Mouse (Mus musculus): Measurements from ENCODE around the gene Cobl.

Gene Cobl

DNA sequence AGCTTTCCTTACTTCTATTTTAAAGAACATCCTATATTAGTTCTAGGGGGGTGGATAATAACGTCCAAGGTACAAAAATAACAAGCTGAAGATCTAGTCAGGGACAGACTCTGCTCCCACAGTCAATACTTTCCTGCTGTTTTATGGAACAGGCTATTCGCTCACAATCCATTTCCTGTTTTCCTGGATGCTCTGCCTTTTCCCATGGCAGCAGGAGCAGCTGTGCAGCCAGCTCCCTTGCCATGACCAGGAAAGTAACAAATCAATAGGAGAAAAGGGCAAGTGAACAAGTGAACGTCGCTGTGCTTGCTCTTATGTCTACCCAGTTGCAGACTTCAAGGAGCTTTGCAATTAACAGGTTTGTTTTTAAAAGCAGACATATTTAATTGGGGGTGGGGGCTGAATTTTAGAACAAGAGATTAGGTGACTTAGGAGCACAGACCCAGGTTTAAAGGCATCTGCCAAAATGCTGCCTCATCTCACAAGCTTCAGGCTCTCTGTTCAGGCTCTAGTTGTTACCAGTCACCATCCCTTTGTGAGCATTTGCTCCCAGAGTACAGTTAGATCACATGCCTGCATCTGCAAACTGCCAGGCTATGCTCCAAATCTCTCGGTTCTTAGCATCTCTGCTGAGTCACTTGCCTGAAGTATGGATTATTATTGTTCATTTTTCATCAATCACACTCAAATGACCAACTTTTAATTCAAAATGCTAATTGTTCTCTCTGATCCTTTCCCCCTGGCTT, 164.9 kb downstream of the Cobl start:
- DNase-seq, result no peak

GRCm38 (mm10) chr11:12291654-12291935, 173.2 kb downstream of the Cobl start:
- DNase-seq, result no peak

DNA sequence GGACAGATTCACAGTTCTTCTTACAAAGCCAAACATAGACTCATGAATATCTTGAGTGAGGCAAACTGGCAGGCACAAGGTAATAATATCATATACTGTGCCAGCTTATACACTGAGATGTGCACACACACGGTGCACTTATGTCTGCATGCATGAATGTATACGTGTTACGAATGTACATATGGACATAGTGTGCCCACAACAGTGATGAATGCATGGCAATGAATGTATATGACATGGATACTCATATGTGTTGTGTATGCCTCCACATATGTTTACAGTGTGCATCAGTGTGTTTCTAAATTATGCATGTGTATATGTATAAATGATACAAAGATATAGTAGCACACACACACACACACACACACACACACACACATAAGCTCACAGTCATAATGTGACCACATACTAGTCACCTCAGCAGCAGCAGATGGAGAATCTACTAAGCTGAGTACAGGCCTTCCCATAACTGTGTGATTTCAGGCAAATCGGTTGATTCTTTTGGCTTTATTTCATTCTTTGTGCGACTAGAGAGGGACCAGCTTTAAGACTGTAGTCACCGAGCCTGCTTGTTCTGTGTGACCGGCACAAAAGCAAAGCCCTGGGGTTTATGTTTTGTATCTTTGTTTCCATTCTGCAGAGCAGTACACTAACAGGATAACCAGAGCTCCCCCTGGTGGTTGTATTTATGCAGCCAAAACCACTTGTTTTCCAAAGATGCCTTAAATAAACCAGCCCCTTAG, 173.7 kb downstream of the Cobl start:
- DNase-seq, result peak; percentile 82

DNA sequence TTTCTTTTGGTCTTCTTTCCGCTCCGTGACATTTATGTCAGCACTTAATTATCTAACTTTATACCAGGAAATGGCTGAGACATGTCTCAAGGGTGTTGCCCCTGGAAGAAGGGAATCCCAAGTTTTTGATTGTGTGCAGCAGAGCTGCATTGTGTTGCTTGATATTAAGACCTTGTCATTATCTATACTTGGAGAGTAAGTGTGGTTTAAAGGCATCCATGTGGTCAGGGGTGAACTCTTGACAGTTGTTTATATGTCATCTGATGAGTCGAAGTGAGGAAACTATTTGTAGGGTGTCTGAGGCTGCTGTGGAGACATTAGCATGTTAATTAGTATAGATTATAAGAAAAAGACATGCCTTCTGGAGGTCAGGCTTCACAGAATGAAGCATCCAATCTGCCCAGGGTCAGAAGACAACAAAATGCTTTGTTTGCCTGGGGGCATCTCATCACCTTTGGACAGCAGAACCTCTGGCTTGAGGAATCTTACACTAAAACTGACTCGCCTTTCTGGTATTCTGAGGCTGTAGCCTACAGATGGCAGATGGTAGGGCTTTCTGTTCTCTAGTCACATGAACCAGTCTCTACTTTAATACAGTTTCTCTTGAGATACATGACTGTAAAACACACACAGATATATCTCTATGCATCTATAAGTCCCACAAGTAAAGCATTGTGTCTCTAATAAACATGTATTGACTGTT, 179.3 kb downstream of the Cobl start:
- DNase-seq, result no peak

GRCm38 (mm10) chr11:12280711-12281110, 184.0 kb downstream of the Cobl start:
- DNase-seq, result no peak

DNA sequence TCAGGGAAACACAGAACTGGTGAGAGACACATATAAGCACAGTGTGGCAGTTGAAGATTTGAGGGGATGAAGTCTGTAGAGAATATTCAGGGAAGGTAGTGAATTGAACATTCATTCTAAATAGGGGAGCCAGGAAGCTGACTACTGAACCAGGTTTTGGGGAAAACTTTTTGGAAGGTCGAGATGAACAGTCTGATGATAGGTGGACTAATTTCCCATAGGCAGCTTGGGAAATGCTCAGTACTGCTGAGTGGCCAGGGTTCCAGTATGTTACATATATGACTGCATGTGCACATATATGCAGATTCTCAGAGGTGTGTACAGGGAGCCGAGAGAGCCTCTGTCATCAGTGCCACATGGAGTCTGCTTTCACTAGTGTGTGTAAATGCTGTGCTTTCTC, 190.5 kb downstream of the Cobl start:
- DNase-seq, result no peak

DNA sequence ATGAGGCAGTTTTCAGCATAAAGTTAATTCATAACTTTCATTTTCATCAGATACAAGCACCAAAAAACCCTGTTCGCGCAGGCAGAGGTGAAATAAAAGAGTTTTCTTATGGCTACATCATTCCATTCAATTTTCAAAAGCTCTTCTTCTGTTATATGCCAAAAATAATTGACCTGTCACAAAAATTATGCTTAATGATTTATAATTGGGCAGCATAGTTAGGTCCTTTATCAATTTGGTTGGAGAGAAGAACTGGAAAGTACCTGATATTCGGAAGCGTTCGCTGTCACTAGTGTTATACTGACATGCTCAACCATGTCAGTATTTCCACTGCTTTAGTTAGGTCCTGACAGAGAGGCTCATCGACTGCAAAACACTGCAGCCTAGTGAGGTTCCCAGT, 191.0 kb downstream of the Cobl start:
- no peak for DNase-seq

DNA sequence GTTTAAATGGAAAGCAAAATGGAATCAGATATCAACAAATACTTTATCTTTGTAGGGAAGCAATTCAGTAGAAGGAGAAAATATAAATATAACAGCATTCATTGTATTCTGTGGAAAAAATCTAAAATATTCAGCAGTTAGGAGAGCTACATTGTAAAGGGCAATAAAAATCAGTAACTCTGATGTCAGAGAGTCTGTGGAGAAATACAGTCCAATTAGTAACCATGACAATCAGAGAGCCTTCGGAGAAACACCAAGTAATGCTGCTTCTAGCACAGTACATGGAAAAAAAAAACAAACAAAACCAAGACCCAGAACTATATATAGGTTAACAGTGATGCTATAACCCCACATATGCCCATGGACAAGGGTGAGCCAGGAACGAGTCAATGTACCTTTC, 206.3 kb downstream of the Cobl start:
- DNase-seq, result no peak

DNA sequence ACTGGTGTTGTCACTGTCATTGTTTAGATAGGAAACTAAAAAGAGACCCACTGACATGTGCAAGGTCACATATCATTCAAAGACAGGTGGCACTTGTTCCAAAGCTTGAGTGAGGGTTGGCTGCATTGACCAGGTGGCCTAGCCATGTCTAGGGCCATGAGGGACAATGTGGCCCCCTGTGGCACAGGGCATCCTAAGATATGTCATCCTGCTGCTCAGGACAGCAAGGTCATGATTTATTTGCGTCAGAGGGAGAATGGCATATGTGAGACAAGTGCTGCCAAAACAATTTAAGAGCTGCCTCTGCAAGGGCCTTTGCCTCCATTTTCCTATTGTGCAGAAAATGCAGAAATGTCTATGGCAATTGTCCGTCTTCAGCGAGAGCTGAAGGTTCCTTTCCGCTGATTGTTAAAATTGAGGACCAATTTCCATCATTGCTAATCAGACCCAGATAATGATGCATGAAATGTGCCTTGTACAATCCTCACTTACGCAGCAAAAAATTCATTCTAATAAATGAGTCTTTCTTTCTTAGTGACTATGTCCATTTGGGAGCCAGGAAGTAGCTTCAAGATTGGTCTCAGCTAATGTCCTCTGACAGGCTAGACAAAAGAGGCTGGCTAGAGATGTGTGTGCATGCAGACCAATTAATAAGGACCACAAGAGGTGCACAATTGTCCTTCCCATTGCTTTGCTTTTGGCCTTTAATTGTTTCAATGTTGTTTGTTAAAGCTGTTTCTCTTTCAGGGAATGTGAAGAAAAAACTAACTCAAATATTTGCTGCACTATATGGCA, 207.2 kb downstream of the Cobl start:
- DNase-seq, result no peak

- DNase-seq, result no peak
These were observed 219.3 kb downstream of the Cobl start for GRCm38 (mm10) chr11:12245327-12245915.

- no peak for DNase-seq
These were observed 228.4 kb downstream of the Cobl start for GRCm38 (mm10) chr11:12236341-12236740.

DNA sequence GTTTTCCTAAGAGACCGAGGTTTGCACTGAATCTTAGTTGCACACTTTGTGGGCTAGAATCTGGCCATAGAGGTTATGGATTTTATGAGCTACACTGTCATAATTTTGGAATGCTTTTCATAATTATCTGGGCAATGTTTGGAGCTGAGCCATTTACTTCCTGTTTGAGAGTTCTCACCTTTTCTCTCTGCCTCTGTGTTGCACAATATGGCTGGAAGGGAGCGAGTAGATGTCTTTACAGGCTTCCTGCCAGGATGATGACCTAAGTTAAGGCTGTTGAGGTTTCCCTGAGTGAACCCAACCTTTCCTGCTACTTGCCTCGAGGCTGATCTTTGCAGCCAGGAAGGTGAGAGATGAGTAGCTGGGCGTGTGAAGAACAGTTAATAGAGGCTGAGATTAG, 229.9 kb downstream of the Cobl start:
- DNase-seq, result no peak

- no peak for DNase-seq
These were observed 230.6 kb downstream of the Cobl start for GRCm38 (mm10) chr11:12234126-12234525.

GRCm38 (mm10) chr11:12232743-12233125, 232.0 kb downstream of the Cobl start:
- peak; percentile 21 for DNase-seq

- peak; percentile 47 for DNase-seq
These were observed 232.6 kb downstream of the Cobl start for GRCm38 (mm10) chr11:12232041-12232742.

- peak; percentile 71 for DNase-seq
These were observed 233.2 kb downstream of the Cobl start for GRCm38 (mm10) chr11:12231481-12232035.

DNA sequence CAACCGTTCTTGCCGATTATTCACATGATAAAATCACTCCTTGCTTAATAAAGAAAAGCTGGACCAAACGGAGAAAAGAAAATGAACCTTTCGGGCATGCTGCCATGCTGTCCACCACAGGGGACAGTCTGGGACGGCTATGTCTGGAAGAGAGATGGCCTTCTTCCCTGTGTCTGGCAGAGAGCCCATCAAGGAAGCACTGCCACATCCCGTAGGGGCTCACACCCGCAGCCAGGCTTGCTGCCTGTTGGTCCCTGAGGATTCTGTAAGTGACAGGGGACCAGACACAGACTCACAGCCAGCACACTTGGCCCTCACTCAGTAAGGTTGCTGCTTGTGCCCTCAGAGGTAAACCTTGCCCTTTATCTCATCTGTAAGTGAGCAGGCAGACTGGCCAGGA, 235.3 kb downstream of the Cobl start:
- DNase-seq, result no peak

DNA sequence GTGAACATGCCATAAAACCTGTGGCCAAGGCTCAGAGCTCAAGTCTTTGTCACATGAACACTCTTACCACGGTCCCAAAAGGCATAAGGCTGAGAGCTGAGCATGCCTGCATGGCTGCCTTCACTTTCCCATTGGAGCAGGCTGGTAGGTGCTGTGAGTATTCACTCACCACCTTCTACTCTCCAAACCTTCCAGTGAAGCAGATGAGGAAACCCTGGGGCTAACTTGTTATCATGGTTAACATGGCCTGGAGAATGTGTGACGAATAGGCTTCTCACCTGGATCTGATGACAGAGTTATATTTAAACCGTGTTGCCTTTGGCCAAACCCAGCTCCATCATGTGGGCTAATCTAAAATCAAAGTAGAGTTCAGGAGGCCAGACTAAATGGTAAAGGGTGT, 237.4 kb downstream of the Cobl start:
- no peak for DNase-seq

DNA sequence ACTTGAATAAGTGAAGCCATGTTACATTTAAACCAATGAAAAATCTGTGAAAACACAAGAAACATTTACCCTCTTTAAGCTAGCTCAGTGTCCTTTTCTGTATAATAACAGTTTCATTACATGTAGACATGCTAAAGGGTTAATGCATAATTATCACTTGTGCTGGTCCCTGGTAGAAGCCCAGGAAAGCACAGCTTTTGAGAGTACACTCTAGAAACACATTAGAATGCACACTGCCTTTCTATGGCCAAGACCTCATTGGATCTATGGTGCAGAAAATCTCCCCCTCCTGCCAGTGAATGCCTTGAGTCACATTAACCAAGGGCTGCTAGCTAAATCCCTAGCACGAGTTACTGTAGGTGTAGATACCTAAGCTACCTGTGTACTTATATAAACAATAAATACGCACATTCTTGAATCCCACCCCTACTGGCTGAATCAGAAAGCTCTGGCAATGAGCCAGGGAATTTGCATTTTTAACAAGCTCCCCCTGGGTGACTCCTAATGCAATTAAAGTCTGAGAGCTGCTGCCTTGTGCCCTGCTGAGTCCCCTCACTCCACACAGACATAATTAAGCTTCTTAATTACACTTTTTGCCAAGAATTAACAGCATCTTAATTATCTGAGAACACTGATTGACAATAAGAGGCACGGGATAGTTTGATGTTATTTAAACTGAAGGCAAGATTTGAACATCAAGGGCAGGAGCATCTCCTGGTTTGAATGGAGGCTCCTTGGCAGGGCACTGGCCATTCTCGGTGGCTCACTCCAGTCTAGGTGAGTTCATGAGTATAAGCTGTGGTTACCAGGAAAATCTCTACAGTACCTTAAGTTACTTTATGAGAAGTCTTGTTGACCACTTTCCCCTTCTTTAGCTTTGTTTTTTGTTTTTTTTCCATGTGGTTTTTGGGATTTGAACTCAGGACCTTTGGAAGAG, 244.9 kb downstream of the Cobl start:
- DNase-seq, result no peak

- DNase-seq, result no peak
These were observed 247.9 kb downstream of the Cobl start for GRCm38 (mm10) chr11:12216897-12217296.

DNA sequence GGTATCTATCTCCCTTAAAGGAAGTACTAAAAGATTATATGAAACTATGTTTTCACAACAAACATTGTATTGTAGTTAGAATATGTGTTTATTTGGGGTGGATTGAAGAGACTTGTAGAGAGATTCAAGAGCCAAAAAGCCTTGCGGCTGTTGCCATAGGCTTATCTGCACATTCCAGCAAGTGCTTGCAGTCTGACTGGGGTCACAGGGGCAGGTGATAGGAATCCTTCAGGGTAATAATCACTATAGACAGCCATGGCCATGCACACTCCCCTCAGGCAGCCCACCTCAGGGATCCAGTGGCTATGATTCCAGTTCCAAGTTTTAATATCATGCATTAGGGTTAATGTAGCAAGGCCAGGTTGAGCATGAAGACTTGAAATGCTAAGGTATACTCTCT, 249.2 kb downstream of the Cobl start:
- no peak for DNase-seq
